In the genomic region with DNA sequence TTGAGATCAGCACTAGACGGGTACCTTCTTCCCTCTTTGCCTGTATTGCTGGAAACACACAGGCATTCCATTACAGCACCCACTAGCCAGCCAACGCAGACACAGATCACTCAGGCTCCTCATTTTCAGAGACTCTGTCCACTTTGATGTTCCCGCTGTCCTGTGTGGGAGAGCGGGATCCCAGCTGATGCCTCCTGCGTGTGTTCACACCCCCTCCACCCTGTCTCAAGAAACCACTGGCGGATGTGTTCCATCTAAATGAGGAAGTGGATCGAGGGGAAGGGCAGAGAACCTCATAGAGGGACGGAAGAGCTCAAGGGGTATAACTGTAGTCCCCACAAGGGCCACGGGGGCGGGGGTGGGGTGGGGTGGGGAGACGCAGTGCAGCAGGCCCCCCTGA, we compare ENCODE assay signal across 9 mouse cellular contexts. TPM values are rescaled to one million over a fixed set of nuclear protein-coding genes. Genes with fewer than 3 reads are reported as not detected.
DNase-seq lines count a peak whose midpoint lies in the region; ATAC-seq lines count a peak whose summit lies in the region.
"Had no signal": no experiment of that assay in that cellular context is flagged by ENCODE, and none has a peak within 500 bp of the region (broad histone marks: within the 10 kb centered on the region; RNA-seq: fewer than 3 reads in every experiment).

No protein-coding gene starts in this region.

- DNase-seq in B cell, adult 2 months = peak; percentile 70 to 73
- peak; percentile 60 for DNase-seq in T-cell, adult 2 months (ENCODE audit: low spot score)
- DNase-seq in lung, postnatal 36 days = peak; percentile 60
- DNase-seq in spleen, postnatal 4 days (ENCODE audit: low spot score in 2 of 2) = peak; percentile 40 to 69
- no peak for DNase-seq in yolk sac, embryonic 10.5 days (ENCODE audit: low spot score)
- DNase-seq in cerebellum, adult 9-10 months = no peak
- no peak for DNase-seq in hindbrain, embryonic 14.5 days (ENCODE audit: low spot score)

- no peak for ATAC-seq in hindbrain, embryonic 14.5 days (ENCODE audit: low FRiP score)
- no peak for ATAC-seq in heart, embryonic 12.5 days (ENCODE audit: insufficient number of reproducible peaks, low FRiP score)
- ATAC-seq: hindbrain, embryonic 16.5 days had no signal

- H3K4me2 ChIP-seq in hindbrain, embryonic 14.5 days (replicated peaks) = no peak overlapping the region
- H3K4me2 ChIP-seq in heart, embryonic 12.5 days = no peak overlapping the region

- no peak overlapping the region for H3K27ac ChIP-seq in hindbrain, embryonic 14.5 days
- no peak overlapping the region for H3K27ac ChIP-seq in heart, embryonic 12.5 days (ENCODE audit: poor library complexity, severe bottlenecking)

- 93% methylated on average over 11 of the region's 11 CpGs for WGBS in hindbrain, embryonic 14.5 days
- 78% methylated on average over 11 of the region's 11 CpGs for WGBS in heart, embryonic 12.5 days

- H3K27me3 ChIP-seq in hindbrain, embryonic 14.5 days (ENCODE audit: control insufficient read depth, insufficient read depth, low read length) = no peaks in the 10 kb centered on the region
- H3K27me3 ChIP-seq in heart, embryonic 12.5 days (replicated peaks) = no peaks in the 10 kb centered on the region

- H3K9ac ChIP-seq in hindbrain, embryonic 14.5 days = no peak overlapping the region
- no peak overlapping the region for H3K9ac ChIP-seq in heart, embryonic 12.5 days

- no peaks in the 10 kb centered on the region for H3K36me3 ChIP-seq in hindbrain, embryonic 14.5 days (replicated peaks; ENCODE audit: control insufficient read depth, insufficient read depth)
- no peaks in the 10 kb centered on the region for H3K36me3 ChIP-seq in heart, embryonic 12.5 days

- H3K9me3 ChIP-seq in hindbrain, embryonic 14.5 days (ENCODE audit: control insufficient read depth, low read length) = no peaks in the 10 kb centered on the region
- H3K9me3 ChIP-seq in heart, embryonic 12.5 days (replicated peaks) = peaks cover 4% of the 10 kb centered on the region; the same call in 1 of the 2 replicates

- H3K4me1 ChIP-seq in hindbrain, embryonic 14.5 days (replicated peaks; ENCODE audit: control insufficient read depth, insufficient read depth, low read length) = no peaks in the 10 kb centered on the region
- no peaks in the 10 kb centered on the region for H3K4me1 ChIP-seq in heart, embryonic 12.5 days (replicated peaks)

- no peak overlapping the region for H3K4me3 ChIP-seq in hindbrain, embryonic 14.5 days (replicated peaks; ENCODE audit: low read length)
- H3K4me3 ChIP-seq in heart, embryonic 12.5 days = no peak overlapping the region

RNA-seq across cellular contexts. Expression of gene Degs1, which starts 27.6 kb away (rescaled TPM):
- polyA plus RNA-seq in hindbrain, embryonic 14.5 days (2014; fragmentation: Nextera tagmentation; extraction: Ambion mirVana) = 102 and 115 TPM in 2 replicates
- polyA plus RNA-seq in heart, embryonic 12.5 days (2016; fragmentation: Nextera tagmentation; extraction: Ambion mirVana) = 163 and 168 TPM in 2 replicates

Comparison
In these comparisons a context has a peak if more than half of its experiments do, and no peak if none do; other contexts are left out.
1. DNase-seq: peak in B cell, adult 2 months (2 of 2), T-cell, adult 2 months (single experiment), lung, postnatal 36 days (single experiment) and spleen, postnatal 4 days (2 of 2); none in yolk sac, embryonic 10.5 days (single experiment), cerebellum, adult 9-10 months (single experiment) and hindbrain, embryonic 14.5 days (single experiment).